Mouse (Mus musculus) G1E (cell line): Measurements from ENCODE around the gene Cgnl1.

Experiments used
- CTCF ChIP-seq: IDR thresholded peaks from 2 replicates; pipeline ENCODE4 v1.5.1; 2012; ENCODE audit warnings: low read depth, low read length, inconsistent platforms, mixed read lengths
- GATA2 ChIP-seq: IDR thresholded peaks from 2 replicates; pipeline ENCODE4 v1.6.1; 2012; ENCODE audit warnings: low read depth, low read length, inconsistent platforms, borderline replicate concordance
- POLR2AphosphoS5 ChIP-seq: IDR thresholded peaks from 2 replicates; pipeline ENCODE4 v1.6.1; 2012; ENCODE audit warnings: low read depth, low read length, inconsistent platforms; ENCODE audit not compliant: insufficient replicate concordance
- TAL1 ChIP-seq: conservative IDR thresholded peaks from 2 replicates; pipeline ENCODE4 v1.6.1; 2012; ENCODE audit warnings: low read depth, low read length, inconsistent platforms, mixed read lengths

GRCm38 (mm10) chr9:71770484-71770883, 918 bp downstream of the Cgnl1 start:
- TF ChIP-seq CTCF = no peak
- no peak for TF ChIP-seq TAL1
- TF ChIP-seq POLR2AphosphoS5 = no peak
- no peak for TF ChIP-seq GATA2
